Mouse (Mus musculus) small intestine, adult 2 months (tissue): ENCODE data around the gene Zfp335.

ENCODE experiments used
- CTCF ChIP-seq: fragments of 200-500 bp; IDR thresholded peaks from 2 replicates; pipeline ENCODE4 v1.5.1; 2012; ENCODE audit warnings: low read depth, mild to moderate bottlenecking, control low read depth, inconsistent platforms, low read length, moderate library complexity, mixed read lengths; ENCODE audit not compliant: insufficient replicate concordance, insufficient read length; ENCODE audit errors: extremely low read depth
- POLR2A ChIP-seq: fragments of 200-500 bp; IDR thresholded peaks from 2 replicates; pipeline ENCODE4 v1.6.1; 2012; ENCODE audit warnings: low read depth, mild to moderate bottlenecking, control low read depth, inconsistent platforms, low read length, moderate library complexity

DNA sequence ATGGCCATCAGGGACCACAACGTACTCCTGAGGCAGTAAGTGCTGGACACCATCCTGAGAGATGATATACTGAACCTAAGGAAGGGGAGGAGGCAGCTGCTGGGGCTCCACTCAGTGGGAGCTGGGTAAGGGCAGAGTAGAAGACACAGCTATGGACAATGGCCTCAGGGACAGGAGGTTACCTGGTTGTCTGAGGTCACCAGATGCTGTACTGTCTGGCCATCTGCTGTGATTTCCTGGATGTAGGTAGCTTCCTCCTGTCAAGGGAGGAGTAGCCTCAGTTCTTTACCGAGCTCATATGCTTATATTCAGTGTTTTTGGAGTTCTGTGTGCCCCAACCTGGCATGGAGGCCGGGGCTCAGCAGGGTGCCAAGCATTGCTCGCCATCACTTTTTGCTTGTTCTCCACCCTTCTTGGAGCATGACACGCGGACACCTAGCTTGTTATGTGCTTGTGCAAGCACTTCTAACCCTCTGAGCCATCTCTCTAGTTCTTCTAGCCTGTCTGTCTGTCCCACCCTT is 18.8 kb downstream of the Zfp335 start:
- TF ChIP-seq POLR2A = no peak
- no peak for TF ChIP-seq CTCF
